Mouse (Mus musculus) testis, adult 2 months (tissue): ENCODE data around the gene Usp32.

Source experiments
- CTCF ChIP-seq: fragments of 200-500 bp; IDR thresholded peaks from 2 replicates; pipeline ENCODE4 v1.5.1; 2012; ENCODE audit warnings: low read depth, mild to moderate bottlenecking, inconsistent platforms, low read length, moderate library complexity; ENCODE audit not compliant: control insufficient read depth, insufficient read depth, insufficient replicate concordance
- POLR2A ChIP-seq: fragments of 200-500 bp; IDR thresholded peaks from 2 replicates; pipeline ENCODE4 v1.6.1; 2012; ENCODE audit warnings: low read depth, mild to moderate bottlenecking, inconsistent platforms, low read length, moderate library complexity; ENCODE audit not compliant: control insufficient read depth

DNA sequence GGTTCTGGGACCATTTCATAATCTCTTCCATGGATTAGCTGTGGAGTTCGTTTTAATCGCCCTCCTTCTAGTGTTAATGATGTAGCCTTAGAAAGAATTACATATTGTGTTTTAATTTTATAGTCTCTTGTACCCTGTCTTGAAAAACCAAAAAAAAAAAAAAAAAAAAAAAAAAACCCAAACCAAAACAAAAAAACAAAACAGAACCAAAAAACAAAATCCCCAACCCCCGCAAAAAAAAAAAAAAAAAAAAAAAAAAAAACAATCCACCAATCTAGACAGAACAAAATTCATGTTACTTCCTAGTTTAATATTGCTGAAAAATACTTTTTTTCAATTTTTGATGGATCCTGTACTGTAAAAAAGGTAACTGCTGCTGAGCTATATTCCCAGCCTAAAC is 100.7 kb downstream of the Usp32 start:
- TF ChIP-seq CTCF (no peak), POLR2A (no peak)
